Mouse (Mus musculus): ENCODE data around the gene Thap3.
"Not testable (repeated sequence)": the region's sequence is repeated elsewhere in the genome, so short reads cannot be mapped to it uniquely, and the experiment has no call there.

Thap3 gene

GRCm38 (mm10) chr4:151988342-151989109 lies at the start of gene Thap3:
Thap3 (minus strand) TSS chr4:151988997.
- DNase-seq (ENCODE audit: low spot score), result peak; percentile 70

DNA sequence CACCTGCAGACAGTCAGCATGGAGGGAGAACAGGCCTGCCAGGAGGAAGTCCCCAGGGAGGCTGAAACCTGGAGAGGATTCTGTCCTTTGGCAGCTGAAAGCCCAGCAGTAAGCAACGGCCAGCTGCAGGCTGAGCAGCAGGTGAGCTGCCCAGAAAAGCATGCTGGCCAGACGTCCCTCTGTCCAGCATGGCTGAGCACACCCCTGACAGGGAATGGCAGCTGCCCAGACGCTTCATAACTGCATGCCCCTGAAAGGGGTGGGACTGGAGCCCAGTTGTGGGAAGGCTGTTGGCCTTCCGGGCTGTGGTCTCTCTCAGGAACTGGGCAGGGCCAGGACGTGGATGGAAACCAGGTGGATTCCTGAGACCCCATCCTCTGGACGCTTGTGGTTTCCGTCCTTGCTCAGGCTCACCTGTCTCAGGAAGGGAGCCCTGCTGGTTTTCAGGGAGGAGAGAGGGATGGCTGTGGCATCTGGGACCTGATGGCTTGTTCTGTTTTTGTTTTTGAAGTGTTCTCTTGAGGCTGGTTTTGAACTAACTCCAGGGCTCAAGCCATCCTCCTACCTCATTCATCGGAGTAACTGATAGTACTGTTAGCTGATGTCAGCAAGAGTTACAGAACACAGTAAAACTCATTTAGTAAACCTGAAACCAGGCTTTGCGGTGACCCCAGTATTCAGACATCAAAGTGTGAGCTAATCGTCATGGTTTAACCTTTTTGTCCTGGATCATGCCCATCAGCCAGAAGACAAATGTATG lies 49.6 kb upstream of the Thap3 start, which contains the start of gene Tas1r1:
Gene Tas1r1 (minus strand): TSS at position 344 of the 760 bp plus-strand sequence.
- DNase-seq (ENCODE audit: low spot score), result no peak

- not testable (repeated sequence) for DNase-seq (ENCODE audit: low spot score)
These were observed 47.7 kb upstream of the Thap3 start for GRCm38 (mm10) chr4:152036464-152036863.

- no peak for DNase-seq (ENCODE audit: low spot score)
These were observed 44.1 kb upstream of the Thap3 start for GRCm38 (mm10) chr4:152032922-152033321.

- no peak for DNase-seq (ENCODE audit: low spot score)
These were observed 41.2 kb upstream of the Thap3 start for GRCm38 (mm10) chr4:152029997-152030396.

DNA sequence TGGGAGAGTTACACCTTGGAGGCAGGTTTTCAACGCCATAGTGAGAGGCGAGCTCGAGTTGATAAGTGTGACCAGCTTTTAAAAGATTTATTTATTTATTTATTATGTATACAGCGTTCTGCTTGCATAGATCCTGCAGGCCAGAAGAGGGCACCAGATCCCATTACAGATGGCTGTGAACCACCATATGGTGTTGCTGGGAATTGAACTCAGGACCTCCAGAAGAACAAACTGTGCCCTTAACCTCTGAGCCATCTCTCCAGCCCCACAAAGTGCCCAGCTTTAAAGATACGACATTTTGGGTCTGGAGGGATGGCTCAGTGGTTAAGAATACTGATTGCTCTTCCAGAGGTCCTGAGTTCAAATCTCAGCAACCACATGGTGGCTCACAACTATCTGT lies 40.3 kb upstream of the Thap3 start:
- no peak for DNase-seq (ENCODE audit: low spot score)

DNA sequence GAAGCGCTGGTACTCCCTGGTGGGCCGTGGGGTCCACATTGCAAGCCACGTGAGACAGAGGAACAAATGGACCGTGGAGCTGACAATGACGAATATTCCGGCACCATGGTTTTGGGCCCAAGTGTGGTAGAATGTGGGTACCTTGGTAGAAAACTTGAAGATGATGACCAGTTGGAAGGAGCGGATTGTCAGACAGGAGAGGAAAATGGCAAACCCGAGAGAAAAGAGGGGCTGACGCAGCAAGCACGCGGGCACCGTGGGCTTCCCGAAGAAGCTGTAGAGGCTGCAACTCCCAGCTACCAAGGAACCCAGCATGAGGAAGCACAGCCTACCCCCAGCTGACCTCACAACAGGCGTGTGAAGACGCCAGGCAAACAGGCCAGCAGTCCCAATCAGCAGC lies 39.7 kb upstream of the Thap3 start:
- no peak for DNase-seq (ENCODE audit: low spot score)

DNA sequence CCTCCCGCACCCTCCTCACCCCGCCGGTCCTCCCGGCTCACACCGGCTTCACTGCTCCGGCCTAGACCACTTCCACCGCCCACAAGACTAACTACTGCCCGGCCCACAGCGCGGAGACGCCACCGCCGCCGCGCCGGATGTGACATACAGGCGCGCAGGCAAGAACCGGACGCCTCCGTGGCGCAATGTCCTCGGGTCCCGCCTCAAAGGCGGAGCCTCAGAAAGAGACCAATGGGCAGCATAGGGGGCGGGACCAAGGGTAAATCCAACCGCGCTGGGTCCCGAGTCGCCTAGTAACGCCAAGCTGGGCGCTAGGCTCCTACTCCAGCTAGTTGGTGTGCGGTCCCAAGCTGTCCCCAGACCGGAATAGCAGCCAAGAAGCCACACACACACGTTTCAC lies 38.7 kb upstream of the Thap3 start, which contains the start of gene Zbtb48:
Gene Zbtb48 (minus strand): TSS at position 148 of the 400 bp plus-strand sequence.
- DNase-seq (ENCODE audit: low spot score), result peak; percentile 93

DNA sequence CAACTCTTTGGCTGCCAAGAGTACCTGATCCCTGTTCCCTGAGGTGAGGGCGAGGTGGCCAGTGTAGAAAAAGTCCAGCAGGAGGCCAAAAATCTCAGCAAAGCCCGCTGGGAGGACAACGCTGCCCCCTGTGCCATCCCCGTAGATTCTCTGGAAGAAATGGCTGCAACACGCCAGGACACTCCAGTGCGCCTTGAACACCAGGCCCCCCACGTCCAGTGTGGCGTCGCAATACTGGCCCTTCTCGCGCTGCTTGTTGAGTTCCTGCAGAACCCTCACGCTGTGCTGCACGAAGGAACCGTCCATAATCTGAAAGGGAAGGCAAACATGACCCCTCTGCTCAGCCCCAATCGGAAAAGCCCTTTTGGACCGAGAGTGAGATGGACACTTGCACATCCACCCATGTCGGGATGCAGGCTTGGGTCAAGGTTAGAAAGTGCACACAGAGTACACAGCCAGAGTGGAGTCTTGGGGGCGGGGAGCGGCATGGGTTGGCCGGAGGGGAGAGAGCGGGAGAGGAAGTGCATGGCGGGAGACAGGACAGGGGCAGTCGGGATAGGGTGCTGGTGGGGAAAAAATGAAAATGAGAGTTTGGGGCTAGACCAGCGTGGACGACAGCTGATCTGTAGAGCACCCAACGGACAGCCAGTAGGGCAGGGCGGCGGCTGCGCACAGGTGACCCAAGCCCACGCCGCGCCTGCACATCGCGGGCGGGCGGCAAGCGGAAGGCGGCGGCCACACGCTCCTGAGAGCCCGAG lies 38.1 kb upstream of the Thap3 start:
- no peak for DNase-seq (ENCODE audit: low spot score)

DNA sequence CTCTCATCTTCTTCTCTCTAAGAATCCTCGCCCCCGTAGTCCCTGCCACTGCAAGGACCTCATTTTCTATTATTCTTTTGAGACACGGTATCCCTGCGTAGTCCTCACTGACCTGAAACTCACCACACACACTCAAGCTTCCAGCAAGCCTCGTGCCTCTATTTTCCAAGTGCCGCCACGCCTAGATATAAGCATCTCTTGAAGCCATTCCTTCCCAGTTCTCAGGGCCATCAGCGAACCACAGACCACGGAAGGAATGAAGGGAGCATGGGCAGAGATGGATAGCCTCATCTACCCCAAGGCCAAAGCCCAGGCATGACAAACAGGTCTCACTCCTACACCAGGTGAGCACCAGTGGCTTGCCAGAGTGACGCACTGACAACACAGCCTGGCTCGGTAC lies 35.7 kb upstream of the Thap3 start:
- DNase-seq (ENCODE audit: low spot score), result no peak

DNA sequence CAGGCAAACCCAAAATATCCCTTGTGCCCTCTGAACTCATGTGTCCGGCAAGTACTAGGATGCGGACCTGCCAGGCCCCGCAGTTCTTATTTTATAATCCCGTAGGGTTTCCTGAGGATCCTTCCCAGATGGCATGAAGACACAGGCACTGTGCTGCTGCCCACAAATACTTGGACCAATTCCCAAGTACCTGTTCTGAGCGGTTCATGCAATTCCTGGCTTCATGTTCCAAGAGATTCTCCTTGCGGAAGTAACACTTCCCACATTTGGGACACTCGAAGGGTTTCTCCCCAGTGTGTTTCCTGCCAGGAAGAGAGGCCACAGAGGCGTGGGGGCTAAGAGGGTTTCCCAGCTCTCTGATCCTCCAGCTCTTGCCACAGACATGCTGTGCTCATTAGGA lies 33.7 kb upstream of the Thap3 start:
- DNase-seq (ENCODE audit: low spot score), result no peak

GRCm38 (mm10) chr4:152021568-152022097 lies 32.8 kb upstream of the Thap3 start:
- no peak for DNase-seq (ENCODE audit: low spot score)

DNA sequence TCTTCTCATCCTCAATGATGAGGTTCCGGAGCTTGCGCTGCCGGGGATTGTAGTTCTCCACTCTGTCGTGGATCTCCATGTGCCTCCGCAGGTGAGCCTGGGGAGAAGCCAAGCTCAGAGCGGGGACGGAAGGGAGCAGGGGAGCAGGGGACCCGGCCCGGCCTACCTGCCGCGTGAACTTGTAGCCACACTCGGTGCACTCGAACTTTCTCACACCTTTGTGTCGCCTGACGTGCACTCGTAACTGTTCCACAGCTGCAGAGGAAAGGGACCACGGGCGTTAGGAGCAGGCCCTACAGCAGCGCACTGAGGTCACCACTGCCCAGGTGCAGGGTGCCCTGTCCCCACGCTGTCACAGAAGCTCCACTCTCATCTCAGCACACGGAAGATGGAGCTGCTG lies 31.2 kb upstream of the Thap3 start:
- DNase-seq (ENCODE audit: low spot score), result no peak

DNA sequence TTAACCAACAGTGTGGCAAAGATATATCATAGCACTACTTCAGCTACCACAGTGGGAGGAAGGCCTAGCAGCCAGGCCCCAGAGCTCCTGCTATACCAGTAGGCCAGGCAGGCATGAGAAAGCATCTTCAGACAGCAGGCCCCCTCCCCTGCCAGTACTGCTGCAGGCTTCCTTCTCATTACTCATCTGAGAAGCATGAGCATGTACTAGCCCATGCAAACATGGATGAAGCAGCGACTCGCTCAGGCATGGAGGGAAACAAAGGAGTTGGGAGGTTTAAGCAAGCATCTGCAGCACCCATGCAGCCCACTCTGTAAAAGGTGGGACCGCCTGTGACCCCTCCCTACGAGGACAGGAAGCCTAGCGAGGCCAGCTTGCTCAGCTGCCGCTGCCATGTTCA lies 30.3 kb upstream of the Thap3 start:
- DNase-seq (ENCODE audit: low spot score), result no peak

- DNase-seq (ENCODE audit: low spot score), result peak; percentile 63
These were observed 24.4 kb upstream of the Thap3 start for GRCm38 (mm10) chr4:152013036-152013813.

DNA sequence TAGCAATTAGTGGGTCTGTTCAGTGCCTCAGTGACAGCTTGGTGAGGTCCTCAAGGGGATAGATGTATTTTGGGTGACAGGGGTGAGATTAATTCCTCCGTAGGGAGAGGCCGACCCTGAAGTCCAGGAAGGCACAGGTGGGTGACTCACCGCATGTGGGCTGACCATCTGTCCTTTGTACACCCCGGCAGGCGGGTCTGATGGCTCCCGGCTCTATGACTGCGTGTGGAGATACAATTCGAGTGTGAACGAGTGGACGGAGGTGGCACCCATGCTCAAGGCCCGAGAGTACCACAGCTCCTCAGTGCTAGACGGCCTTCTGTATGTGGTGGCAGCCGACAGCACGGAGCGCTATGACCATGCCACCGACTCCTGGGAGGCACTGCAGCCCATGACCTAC lies 23.3 kb upstream of the Thap3 start:
- DNase-seq (ENCODE audit: low spot score), result no peak

GRCm38 (mm10) chr4:152011171-152011760 lies 22.5 kb upstream of the Thap3 start:
- no peak for DNase-seq (ENCODE audit: low spot score)

GRCm38 (mm10) chr4:152010707-152011134 lies 21.9 kb upstream of the Thap3 start:
- no peak for DNase-seq (ENCODE audit: low spot score)

DNA sequence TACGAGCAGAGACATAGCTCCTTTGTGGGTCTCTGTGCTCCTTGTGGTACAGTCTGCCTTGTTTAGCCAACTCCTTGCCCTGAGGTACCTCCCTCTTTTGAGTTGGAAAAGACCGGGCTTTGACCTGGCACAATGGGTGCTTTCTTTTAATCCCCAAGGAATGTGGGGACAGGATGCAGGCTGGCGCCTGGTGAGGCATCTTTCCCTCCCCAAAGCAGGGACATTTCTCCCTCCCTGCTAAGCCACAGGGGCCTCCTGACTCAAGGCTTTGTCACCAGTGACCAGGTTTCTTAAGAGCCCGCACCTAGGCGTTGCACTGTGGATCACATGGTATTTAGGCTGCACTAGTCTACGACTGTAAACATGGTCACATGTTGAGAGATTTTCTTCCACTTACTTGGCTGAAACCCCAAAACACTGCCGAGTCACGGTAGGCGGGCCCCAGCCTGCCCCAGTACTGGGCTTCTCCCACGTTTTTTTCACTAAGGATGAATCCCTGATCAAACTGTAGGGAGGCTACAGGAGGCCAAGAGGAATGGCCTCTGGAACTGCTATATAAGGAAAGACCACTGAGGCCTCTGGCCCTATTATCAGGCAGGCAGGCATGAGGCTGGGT lies 21.4 kb upstream of the Thap3 start:
- DNase-seq (ENCODE audit: low spot score), result peak; percentile 58
